Mouse (Mus musculus): Measurements from ENCODE around the gene Siglech.
A peak's percentile ranks its signal among the peaks of the same experiment; 100 is the strongest.
"Not testable (repeated sequence)": the region's sequence is repeated elsewhere in the genome, so short reads cannot be mapped to it uniquely, and the experiment has no call there.

The Siglech gene

GRCm38 (mm10) chr7:55767926-55768325 lies at the start of gene Siglech:
TSS of gene Siglech (plus strand) at chr7:55768178.
- no peak for DNase-seq

- DNase-seq = no peak
Measured at GRCm38 (mm10) chr7:55722673-55723072, 45.3 kb upstream of the Siglech start.

GRCm38 (mm10) chr7:55728903-55729302 lies 39.1 kb upstream of the Siglech start:
- no peak for DNase-seq

GRCm38 (mm10) chr7:55734483-55734882 lies 33.5 kb upstream of the Siglech start:
- DNase-seq = no peak

- peak in 1 of 2 experiments; percentile 22 for DNase-seq
Measured at GRCm38 (mm10) chr7:55737125-55737912, 30.7 kb upstream of the Siglech start.

- DNase-seq = no peak
Measured at GRCm38 (mm10) chr7:55743614-55744267, 24.2 kb upstream of the Siglech start.

GRCm38 (mm10) chr7:55744566-55745220 lies 23.3 kb upstream of the Siglech start:
- DNase-seq = no peak

GRCm38 (mm10) chr7:55750841-55751240 lies 17.1 kb upstream of the Siglech start:
- no peak for DNase-seq

GRCm38 (mm10) chr7:55759346-55759745 lies 8.6 kb upstream of the Siglech start:
- no peak for DNase-seq

- DNase-seq = no peak
Measured at GRCm38 (mm10) chr7:55780011-55780410, 12.0 kb downstream of the Siglech start.

GRCm38 (mm10) chr7:55782493-55782892 lies 14.5 kb downstream of the Siglech start:
- no peak for DNase-seq

GRCm38 (mm10) chr7:55784580-55784979 lies 16.6 kb downstream of the Siglech start:
- peak; percentile 22 to 39 for DNase-seq

GRCm38 (mm10) chr7:55790586-55790985 lies 22.6 kb downstream of the Siglech start:
- not testable (repeated sequence) for DNase-seq

GRCm38 (mm10) chr7:55792280-55792679 lies 24.3 kb downstream of the Siglech start:
- no peak for DNase-seq

GRCm38 (mm10) chr7:55793236-55793951 lies 25.4 kb downstream of the Siglech start:
- DNase-seq = no peak

GRCm38 (mm10) chr7:55793952-55794603 lies 26.1 kb downstream of the Siglech start, which contains the start of gene Tubgcp5:
TSS of gene Tubgcp5 (plus strand) at chr7:55794154.
- DNase-seq = peak; percentile 98

- no peak for DNase-seq
Measured at GRCm38 (mm10) chr7:55799981-55800380, 32.0 kb downstream of the Siglech start.

GRCm38 (mm10) chr7:55809967-55810366 lies 42.0 kb downstream of the Siglech start:
- DNase-seq = no peak

- DNase-seq = no peak
Measured at GRCm38 (mm10) chr7:55824468-55824867, 56.5 kb downstream of the Siglech start.

GRCm38 (mm10) chr7:55827551-55827950 lies 59.6 kb downstream of the Siglech start:
- DNase-seq = no peak

Measured in lung, postnatal 4 days (tissue).